In genomic region chr17:84348865-84349264, GRCm38 (mm10) we compare ENCODE assay signal across 12 mouse cellular contexts.
"Had no signal": no experiment of that assay in that cellular context is flagged by ENCODE, and none has a peak within 500 bp of the region (broad histone marks: within the 10 kb centered on the region; RNA-seq: fewer than 3 reads in every experiment).

No protein-coding gene starts in this region.

- DNase-seq: retina, postnatal 1 day; right cerebral cortex, adult 18-20 months; right cerebral cortex, postnatal 14 days; right cerebral cortex, postnatal 25 days; right cerebral cortex, postnatal 4 days; spleen, adult 18-20 months; thymus, adult 18-20 months; thymus, adult 2 months; thymus, postnatal 14 days; thymus, postnatal 25 days; thymus, postnatal 36 days; thymus, postnatal 4 days had no signal
